Mouse (Mus musculus) forebrain, postnatal 0 days (tissue): ENCODE results near the gene Egln3. TPM values are rescaled to one million over a fixed set of nuclear protein-coding genes. Genes with fewer than 3 reads are reported as not detected.

Experiments used
- ATAC-seq: fragments of 200-750 bp; cut with Nextera tagmentation; 2 replicates; pipeline ENCODE4 v1.8.0; 2017; ENCODE audit warnings: mild to moderate bottlenecking, moderate library complexity
- DNase-seq: peaks from one replicate; pipeline ENCODE4 v3.0.0-alpha.2; 2015
- H3K27ac ChIP-seq: fragments of 300-500 bp; sonication (generic); 2 replicates; pipeline ENCODE4 v1.5.1; 2014; ENCODE audit warnings: low read depth, mild to moderate bottlenecking, antibody characterized with exemption, low read length, moderate library complexity, mixed read lengths
- H3K27me3 ChIP-seq: fragments of 300-500 bp; sonication (generic); 2 replicates; pipeline ENCODE4 v1.6.1; 2014; ENCODE audit warnings: mild to moderate bottlenecking, low read length, mixed read lengths; ENCODE audit not compliant: insufficient read depth
- H3K36me3 ChIP-seq: fragments of 300-500 bp; sonication (generic); 2 replicates; pipeline ENCODE4 v1.6.1; 2014; ENCODE audit warnings: mild to moderate bottlenecking, moderate library complexity; ENCODE audit not compliant: insufficient read depth
- H3K4me1 ChIP-seq: fragments of 300-500 bp; sonication (generic); 2 replicates; pipeline ENCODE4 v1.6.1; 2014; ENCODE audit warnings: antibody characterized with exemption; ENCODE audit not compliant: insufficient read depth
- H3K4me2 ChIP-seq: fragments of 300-500 bp; sonication (generic); 2 replicates; pipeline ENCODE4 v1.6.1; 2014; ENCODE audit warnings: low read depth, mild to moderate bottlenecking, moderate library complexity
- H3K4me3 ChIP-seq: fragments of 300-500 bp; sonication (generic); 2 replicates; pipeline ENCODE4 v1.5.1; 2014; ENCODE audit warnings: low read depth, low read length, mixed read lengths
- H3K9ac ChIP-seq: fragments of 300-500 bp; sonication (generic); 2 replicates; pipeline ENCODE4 v1.6.1; 2014; ENCODE audit warnings: mild to moderate bottlenecking
- H3K9me3 ChIP-seq: fragments of 300-500 bp; sonication (generic); 2 replicates; pipeline ENCODE4 v1.6.1; 2016; ENCODE audit warnings: low read length
- CTCF ChIP-seq: sonication (generic); IDR thresholded peaks from 2 replicates; pipeline ENCODE4 v1.5.1; 2016; ENCODE audit warnings: antibody characterized with exemption, control low read depth, low read depth
- WGBS: fragments of 180-500 bp; shearing (Covaris S2); extraction: QIAGEN DNeasy Blood & Tissue Kit; methylation state at CpG from one replicate; pipeline ENCODE4 v1.1.7; 2014; 5-methylcytosine and 5-hydroxymethylcytosine counted together
- polyA plus RNA-seq: library from polyadenylated mRNA; unstranded; fragments of >200 nt; fragmentation: Nextera tagmentation; extraction: Ambion mirVana; gene quantifications from 2 replicates; pipeline ENCODE4 v1.2.1, GENCODE M21; 2015
- total RNA-seq: library from RNA; depleted of rRNA; stranded (reverse); fragments of >200 nt; gene quantifications from 2 replicates; pipeline ENCODE4 v1.2.3, GENCODE M21; 2014

Egln3 gene
- total and polyA plus RNA-seq, 2 experiments from 2014 or later = 5.2 to 8.6 TPM

GRCm38 (mm10) chr12:54146943-54147556 is 56.6 kb downstream of the Egln3 start:
- no peak overlapping the region for H3K9ac ChIP-seq
- no peak overlapping the region for H3K27ac ChIP-seq
- H3K4me3 ChIP-seq = no peak overlapping the region
- no peak for TF ChIP-seq CTCF
- DNase-seq (no peak), ATAC-seq (peak; percentile 23; the same call in 1 of the 2 replicates)
- H3K36me3 ChIP-seq = no peaks in the 10 kb centered on the region
- WGBS = 22% methylated on average over 12 of the region's 12 CpGs
- H3K27me3 ChIP-seq = no peaks in the 10 kb centered on the region
- H3K4me2 ChIP-seq = no peak overlapping the region
- H3K9me3 ChIP-seq = no peaks in the 10 kb centered on the region
- 0 out of 2 replicates have a peak, but pooled peaks cover 8% of the 10 kb centered on the region for H3K4me1 ChIP-seq
